Mouse (Mus musculus) embryonic stem cell, embryonic (primary cell): ENCODE data around the gene Gab3.
"Not testable (repeated sequence)": the region's sequence is repeated elsewhere in the genome, so short reads cannot be mapped to it uniquely, and the experiment has no call there.

Source experiments
- CTCF ChIA-PET, 4 experiments: fragments of 300-600 bp in 2 of 4; fragments of 350-600 bp in 2 of 4; sonication (Branson Sonifier 250); formaldehyde crosslinking; loops; one replicate each; lab custom pipeline; 2022; ENCODE audit warnings: inconsistent platforms in 2 of 4; lab: Charles Lee
- POLR2A ChIA-PET, 4 experiments: fragments of 300-600 bp in 2 of 4; fragments of 350-600 bp in 2 of 4; sonication (Branson Sonifier 250); formaldehyde crosslinking; loops; one replicate each; lab custom pipeline; 2022; ENCODE audit warnings: antibody characterized with exemption in 4 of 4, inconsistent platforms in 1 of 4; lab: Charles Lee

Gab3 gene

GRCm38 (mm10) chrX:75056120-75056775 is 29.0 kb downstream of the Gab3 start:
- ChIA-PET CTCF (no interaction called here), POLR2A (no interaction called here)

DNA sequence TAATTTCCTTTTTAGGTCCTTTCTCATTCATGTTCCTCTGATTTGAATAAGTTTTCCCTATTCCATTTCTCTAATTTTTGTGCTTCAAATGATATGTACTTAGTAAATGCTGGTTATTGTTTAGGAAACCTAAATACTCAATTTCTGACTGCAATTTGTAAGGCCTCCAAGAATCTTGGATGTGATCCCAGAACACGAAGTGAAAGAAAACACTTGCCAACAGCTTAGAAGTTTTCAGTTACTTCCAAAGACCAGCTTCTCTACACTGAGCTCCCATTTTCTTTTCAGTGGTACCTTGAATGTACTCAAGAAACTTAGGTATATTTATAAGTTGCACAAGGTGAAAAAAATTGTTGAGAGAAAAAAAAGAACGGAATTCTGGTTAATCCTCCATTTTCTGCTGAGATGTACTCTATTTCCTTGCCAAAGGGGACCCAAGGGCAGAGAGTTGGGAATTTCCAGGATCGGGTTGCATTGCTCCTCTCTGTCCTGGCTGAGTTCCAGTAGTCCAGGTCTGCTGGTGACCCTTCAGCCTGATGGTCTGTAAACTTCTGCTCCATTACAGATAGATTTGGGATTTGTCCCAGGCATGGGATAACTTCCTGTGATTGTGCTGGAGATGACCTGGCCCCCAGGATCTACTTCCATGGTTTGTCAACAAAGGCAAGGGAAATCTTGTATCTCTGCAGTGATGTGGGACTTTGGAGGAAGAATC is 38.2 kb downstream of the Gab3 start:
- POLR2A ChIA-PET = interaction anchor here in 1 of 4 experiments (0.6 kb wide), 1 partner anchor 84 kb away, joined by 3 read pairs; the partner anchor contains the start of gene Mpp1
- CTCF ChIA-PET = no interaction called here

- CTCF ChIA-PET = no interaction called here
- POLR2A ChIA-PET = no interaction called here
Observed at GRCm38 (mm10) chrX:75045931-75046330, 39.3 kb downstream of the Gab3 start.

DNA sequence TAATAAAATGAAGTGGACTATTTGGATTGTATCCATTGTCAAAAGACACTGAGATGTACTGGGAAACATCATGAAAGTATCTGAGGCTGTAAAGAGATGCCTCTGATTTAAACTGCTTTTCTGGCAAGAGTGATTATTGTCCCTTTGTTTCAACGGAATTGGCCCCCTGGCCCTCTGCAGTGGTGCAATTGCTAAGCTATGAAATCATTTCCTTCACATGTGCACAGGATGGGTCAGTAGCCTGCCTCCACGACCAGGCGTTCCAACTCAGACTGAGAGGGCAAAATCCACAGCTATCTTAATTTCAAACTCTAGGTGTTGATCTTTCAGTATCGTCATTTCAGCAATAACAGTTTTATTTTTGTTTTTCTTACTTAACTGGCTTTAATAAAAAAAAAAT is 40.7 kb downstream of the Gab3 start:
- ChIA-PET POLR2A (no interaction called here), CTCF (no interaction called here)

GRCm38 (mm10) chrX:75036626-75037025 is 48.6 kb downstream of the Gab3 start:
- ChIA-PET POLR2A (no interaction called here), CTCF (no interaction called here)

DNA sequence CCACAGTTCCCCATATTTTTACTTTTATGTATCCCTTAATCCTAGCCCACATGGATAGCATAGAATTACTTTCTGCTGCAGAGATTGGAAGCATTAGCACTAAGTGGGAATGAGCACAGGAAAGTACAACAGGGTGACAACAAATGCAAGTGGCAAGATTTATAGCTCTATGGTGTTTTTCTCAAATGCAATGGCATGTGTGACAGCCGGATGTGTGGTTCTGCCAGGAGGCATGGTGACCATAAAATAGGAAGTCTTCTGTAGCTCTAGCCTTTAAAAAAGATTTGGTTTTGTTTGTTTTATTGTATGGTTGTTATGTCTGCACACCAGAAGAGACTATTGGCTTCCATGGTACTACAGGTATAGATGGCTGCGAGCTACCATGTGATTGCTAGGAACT is 50.1 kb downstream of the Gab3 start:
- ChIA-PET CTCF (no interaction called here), POLR2A (no interaction called here)

DNA sequence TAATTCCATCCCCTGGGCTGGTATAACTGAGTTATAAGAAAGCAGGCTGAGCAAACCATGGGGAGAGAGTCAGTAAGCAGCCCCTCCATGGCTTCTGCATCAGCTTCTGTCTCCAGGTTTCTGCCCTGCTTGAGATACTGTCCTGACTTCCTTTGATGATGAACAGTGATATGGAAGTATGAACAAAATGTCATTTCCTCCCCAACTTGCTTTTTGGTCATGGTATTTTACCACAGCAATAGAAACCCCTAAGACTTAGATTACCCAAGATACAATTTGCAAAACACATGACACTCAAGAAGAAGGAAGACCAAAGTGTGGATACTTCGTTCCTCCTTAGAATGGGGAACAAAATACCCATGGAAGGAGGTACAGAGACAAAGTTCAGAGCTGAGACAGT is 51.2 kb downstream of the Gab3 start:
- POLR2A ChIA-PET, CTCF ChIA-PET: not testable (repeated sequence)

DNA sequence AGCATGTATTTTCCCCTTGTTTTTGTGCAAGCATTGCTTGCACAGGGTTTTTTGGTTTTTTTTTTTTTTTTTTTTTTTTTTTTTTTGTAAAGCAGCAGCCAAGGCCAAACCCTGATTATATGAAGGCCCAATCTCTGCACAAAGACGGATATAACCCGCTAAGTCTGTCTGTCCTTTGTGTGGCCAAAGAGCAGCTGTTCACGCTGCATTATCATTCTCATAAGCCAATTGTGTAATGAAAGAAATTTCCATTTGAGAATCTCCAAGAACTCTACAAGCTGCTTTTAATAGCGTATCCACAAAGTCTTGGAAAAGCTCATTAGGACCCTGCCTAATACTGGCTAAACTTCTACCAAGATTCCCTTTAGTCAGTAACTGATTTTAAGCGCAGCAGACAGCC is 101.5 kb downstream of the Gab3 start:
- ChIA-PET POLR2A (no interaction called here), CTCF (no interaction called here)

DNA sequence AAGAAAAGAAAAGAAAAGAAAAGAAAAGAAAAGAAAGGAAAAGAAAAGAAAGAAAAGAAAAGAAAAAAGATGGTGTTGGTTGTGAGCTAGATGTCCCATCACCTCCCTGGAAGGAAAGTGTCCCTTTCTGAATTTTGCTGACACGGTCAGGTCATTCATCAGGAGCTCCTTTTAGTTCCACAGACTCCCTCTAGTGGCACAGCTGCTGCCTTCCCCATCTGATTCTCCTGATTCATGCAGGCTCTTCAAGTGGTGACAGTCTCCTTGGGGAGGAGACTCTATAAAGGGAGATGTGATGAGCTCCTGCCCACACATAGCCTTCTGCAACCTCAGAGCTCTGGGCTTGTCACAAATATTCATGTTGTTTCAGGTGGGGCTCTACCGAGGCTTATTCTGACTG is 122.4 kb downstream of the Gab3 start:
- CTCF ChIA-PET = interaction anchor here in 2 of 4 experiments (0.5 to 0.9 kb wide), 2 partner anchors 10 to 710 kb away, joined by 4 to 8 read pairs; no protein-coding TSS in a partner anchor
- POLR2A ChIA-PET = interaction anchor here in 1 of 4 experiments (0.7 kb wide), 1 partner anchor 137 kb away, joined by 3 read pairs; no protein-coding TSS in a partner anchor

- POLR2A ChIA-PET, CTCF ChIA-PET: not testable (repeated sequence)
Observed at GRCm38 (mm10) chrX:74959161-74959560, 126.1 kb downstream of the Gab3 start.
